Mouse (Mus musculus) right cerebral cortex, postnatal 10 days (tissue): ENCODE data around the gene Fbxw5.
"Not testable (repeated sequence)": the region's sequence is repeated elsewhere in the genome, so short reads cannot be mapped to it uniquely, and the experiment has no call there.

Source experiments
- DNase-seq, 2 experiments: peaks; one replicate each; pipeline ENCODE4 v3.0.0; 2021; ENCODE audit warnings: low spot score in 2 of 2

The Fbxw5 gene

DNA sequence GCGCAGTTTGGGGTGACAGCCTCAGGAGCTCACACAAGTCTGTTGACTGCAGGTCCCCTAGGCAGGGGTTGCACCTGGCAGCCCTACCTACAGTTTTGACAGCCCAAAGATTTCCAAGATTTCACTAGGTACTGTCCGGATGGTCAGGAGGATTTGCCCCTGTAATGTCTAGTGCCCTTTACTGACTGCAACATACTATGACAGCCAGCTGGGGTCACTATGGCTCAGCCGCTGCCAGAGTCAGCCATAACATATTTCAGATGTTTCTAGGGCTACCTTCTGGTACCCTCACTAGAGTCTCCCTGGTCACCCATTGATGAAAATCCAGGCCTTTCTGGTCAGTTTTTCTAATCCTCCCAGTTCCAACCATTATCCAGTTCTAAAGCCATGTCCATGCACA is 9.4 kb downstream of the Fbxw5 start:
- no peak for DNase-seq

DNA sequence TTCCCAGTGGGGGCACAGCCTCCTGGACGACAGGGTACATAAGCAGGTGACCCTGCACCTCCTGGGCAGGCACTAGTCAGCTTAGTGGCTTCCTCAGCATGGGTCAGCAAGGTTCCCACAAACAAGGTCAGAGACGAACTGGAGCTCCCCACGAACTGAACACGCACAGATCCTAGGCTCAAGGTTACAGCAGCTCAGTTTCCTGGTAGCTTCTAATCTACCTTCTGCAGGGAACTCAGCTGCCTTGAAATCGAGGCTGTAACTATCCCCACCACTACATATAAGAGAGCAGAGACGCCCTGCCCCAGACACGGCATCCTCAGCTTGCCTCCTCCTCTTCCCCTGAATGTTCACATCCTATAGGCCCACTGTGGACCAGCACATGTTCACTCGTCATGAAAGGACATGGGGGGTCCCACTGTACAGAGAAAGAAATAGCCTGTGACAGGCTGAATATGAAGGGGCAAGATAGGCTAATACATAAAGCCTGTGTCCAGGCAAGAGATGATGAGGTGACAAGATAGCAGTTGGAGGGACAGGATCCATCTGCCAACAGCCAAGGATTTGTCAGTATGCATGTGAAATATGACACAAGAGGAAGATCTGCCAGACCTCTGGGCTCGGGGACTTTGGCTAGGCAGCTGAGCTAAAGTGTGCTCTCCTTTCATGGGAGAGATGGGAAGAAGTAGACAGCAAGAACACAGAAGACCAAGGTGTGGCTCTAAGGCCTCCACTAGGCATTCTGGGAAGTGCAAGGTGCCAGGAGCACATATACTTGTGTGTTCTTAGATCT is 26.2 kb downstream of the Fbxw5 start:
- DNase-seq = no peak

GRCm38 (mm10) chr2:25533707-25534106 is 33.2 kb downstream of the Fbxw5 start:
- DNase-seq = no peak

GRCm38 (mm10) chr2:25534178-25534865 is 33.8 kb downstream of the Fbxw5 start:
- peak; percentile 53 to 55 for DNase-seq

GRCm38 (mm10) chr2:25534866-25535182 is 34.3 kb downstream of the Fbxw5 start:
- no peak for DNase-seq

- DNase-seq = no peak
Observed at GRCm38 (mm10) chr2:25536531-25536930, 36.0 kb downstream of the Fbxw5 start.

DNA sequence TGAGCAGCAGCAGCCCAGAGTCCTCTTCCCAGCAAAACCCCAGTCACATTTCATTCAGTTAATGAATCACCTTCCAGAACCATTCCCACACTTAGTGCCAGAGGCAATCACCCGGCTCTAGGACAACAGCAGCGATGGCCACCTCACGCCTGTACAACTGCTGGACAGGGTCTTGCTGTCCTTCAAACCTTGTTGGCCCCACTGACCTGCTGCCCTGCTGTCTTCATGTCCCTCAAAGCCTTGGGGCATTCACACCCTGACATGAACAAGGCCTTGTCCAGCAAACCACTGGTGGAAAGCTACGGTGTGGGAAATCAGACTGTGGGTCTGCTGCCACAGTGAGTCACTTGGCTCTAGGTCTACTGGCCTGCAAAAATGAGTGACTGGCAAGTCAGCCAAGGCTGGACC is 40.0 kb downstream of the Fbxw5 start:
- no peak for DNase-seq

DNA sequence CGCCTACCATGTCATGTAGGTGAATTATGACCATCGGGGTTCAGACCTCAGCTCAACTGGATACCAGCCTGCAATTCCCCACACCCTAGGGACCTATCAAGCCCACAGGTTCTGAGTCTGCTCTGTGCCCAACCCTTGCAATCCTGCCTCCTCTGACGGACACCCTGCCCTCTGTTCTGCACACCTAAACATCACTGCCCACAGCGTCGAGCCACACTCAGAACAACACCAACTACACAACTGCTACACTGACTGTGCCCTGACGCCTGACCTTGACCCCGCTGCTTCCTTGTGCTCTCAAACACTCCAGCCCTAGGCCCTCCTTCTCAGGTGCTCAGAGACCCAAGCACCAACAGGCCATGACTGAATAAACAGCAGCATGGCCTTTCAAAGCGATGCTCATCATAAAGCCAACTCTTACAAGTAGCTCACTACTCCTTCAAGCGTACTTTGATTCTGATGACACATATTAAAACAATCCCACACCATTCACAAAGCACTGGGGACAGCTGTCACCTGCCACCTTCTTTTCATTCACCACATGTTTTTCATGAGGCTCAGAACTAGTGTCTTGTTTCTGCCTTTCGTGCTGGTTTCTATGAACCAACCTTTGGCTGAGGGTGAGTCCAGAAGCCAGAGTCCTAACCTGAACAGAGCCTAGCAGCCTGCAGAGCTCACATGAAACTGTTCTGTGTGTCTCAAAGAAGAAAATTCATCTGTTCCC is 41.3 kb downstream of the Fbxw5 start:
- no peak for DNase-seq

- no peak for DNase-seq
Observed at GRCm38 (mm10) chr2:25545996-25546810, 45.7 kb downstream of the Fbxw5 start.

GRCm38 (mm10) chr2:25546811-25547491 is 46.4 kb downstream of the Fbxw5 start, which contains the start of gene Traf2:
Traf2 (minus strand) TSS chr2:25546940.
- DNase-seq = peak; percentile 99 to 100

DNA sequence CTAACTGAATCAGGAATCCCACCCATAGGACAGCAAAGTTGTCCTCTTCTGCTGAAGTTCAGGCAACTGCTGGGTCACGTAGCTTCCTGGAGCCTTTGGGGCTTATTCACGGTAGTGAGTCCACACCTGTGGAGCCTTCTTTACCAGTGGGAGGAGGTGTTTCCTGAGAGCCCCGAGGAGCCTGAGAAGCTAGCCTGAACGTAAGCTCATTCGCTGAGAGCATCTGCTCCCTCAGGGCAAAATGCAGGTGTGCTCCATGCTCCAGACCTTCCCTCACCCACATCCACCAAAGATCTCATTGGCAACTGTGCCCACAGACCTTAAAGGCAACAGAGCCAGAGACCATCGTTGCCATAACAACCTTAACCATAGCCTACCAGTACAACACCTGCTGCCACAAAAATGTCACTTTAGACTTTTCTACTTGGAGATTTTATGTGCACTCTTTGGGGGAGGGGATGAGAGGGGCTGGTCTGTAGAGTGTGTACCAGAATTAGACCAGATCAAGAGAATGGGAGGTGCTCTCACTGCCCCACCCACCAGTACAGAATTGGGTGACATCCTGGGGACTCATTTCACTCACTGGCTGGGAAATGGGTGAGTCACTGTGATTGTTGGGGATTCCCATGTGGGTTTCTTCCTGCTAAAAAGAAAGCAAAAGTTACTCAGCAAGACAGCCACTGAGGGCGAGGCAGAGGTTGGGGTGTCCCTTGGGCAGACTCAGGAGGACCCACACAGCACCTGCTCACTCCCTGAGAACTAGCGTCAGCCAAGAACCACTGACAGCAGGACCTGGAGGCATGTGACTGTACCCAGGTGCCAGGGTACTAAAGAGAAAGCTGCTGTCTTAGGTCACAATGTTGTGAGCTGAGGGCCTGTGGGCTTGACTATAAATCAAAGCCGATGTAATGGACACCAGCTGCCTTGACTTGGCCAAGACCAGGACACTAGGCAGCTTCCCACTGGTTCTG is 48.8 kb downstream of the Fbxw5 start:
- DNase-seq = no peak

DNA sequence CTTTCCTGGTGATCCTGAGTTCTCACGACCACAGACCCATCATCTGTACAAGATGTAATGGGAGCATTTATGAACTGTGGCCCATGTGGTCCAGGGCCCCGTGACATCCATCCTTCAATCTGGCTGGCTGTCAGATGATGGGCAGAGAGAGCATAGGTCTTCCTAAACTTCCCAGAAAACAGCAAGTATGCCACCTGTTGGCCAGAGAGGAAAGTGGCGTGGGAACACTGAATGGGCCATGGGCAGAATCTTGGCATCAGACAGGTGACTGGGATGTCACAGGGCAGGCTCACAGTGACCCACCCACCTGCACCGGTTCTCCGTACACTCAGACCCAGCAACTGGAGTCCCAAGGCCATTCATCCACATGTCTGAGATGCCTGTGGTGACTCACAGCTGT is 50.6 kb downstream of the Fbxw5 start:
- DNase-seq = peak; percentile 46 to 56

GRCm38 (mm10) chr2:25553171-25553786 is 52.7 kb downstream of the Fbxw5 start:
- DNase-seq = not testable (repeated sequence)
